Mouse (Mus musculus): ENCODE measurements around the gene Cmss1.
"Not testable (repeated sequence)": the region's sequence is repeated elsewhere in the genome, so short reads cannot be mapped to it uniquely, and the experiment has no call there.

Gene Cmss1

DNA sequence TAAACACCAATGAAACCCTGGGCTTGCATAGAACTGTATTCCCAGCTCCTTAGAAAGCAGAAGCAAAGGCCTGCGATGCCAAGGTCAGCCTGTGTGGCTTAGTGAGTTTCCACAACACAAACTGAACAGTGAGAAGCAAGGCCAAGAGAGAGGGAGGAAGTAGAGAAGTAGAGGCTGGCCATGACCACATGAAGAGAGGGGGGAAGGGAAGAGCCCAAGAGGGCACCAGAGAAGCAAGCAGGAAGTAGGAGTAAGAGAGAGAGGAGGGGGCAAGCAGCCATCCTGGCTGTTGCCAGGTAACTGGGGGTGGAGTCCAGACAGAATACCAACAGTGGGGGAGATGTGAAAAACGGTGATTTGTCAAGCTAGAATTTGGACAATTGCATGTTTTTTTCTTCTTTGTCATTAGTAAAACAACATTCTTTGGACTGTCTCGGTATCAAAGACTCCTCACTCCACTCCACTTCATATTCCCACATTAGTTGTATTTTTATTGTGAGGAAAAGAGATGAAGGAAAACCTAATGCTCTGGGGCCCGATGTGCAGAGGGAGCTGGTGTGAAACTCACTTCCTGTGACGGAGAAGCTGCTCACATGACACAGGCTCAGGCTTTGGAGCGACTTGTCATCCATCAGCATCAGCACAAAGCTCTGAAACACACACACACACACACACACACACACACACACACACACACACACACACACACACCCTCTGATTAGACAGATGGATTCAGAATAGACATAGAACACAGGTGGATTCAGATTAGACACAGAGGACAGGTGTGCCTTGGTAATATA is 183.5 kb downstream of the Cmss1 start:
- DNase-seq = no peak

GRCm38 (mm10) chr16:57421680-57422417 is 184.8 kb downstream of the Cmss1 start:
- no peak for DNase-seq

GRCm38 (mm10) chr16:57420773-57421556 is 185.7 kb downstream of the Cmss1 start:
- no peak for DNase-seq

DNA sequence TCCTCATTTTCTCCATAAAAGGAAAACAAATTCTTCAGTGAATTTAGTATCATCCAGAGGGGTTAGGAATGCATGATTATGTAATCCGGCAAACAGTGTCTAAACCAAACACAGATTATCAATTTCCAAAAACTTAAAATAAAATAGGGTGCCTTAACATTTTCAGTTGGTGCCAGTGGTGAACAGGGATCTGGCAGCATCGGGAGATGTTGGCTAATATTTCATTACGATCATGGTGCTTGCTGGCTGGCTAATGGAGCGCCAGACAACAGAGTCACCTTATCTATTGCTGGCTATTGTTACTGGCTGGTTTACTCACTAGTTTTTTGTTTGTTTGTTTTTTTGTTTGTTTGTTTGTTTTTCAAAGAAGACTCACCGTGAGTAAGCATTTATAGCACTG is 186.8 kb downstream of the Cmss1 start:
- DNase-seq = no peak

- no peak for DNase-seq
Observed at GRCm38 (mm10) chr16:57419332-57419731, 187.3 kb downstream of the Cmss1 start.

- no peak for DNase-seq
Observed at GRCm38 (mm10) chr16:57417955-57418354, 188.7 kb downstream of the Cmss1 start.

DNA sequence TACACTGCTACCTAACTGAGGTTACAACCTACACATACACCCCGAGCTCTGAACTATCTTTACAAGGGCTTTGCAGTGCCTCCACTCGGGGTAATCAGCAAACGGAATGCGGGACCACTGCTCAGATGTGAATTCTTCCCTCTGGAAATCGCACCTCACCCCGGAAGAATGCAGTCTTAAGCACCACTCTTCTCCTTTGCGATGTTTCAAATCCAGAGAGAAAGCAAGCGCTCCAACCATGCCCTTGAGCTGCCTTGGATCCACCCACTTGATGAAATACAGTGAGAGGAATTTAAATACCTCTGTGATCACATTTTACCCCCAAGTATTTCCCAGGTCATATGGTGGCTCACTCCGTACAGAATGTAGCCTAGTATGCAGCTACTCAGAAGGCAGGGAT is 189.6 kb downstream of the Cmss1 start:
- no peak for DNase-seq

- DNase-seq = peak; percentile 60 to 68
Observed at GRCm38 (mm10) chr16:57416049-57416448, 190.6 kb downstream of the Cmss1 start.

GRCm38 (mm10) chr16:57412766-57413165 is 193.9 kb downstream of the Cmss1 start:
- DNase-seq = no peak

- no peak for DNase-seq
Observed at GRCm38 (mm10) chr16:57403825-57404224, 202.8 kb downstream of the Cmss1 start.

DNA sequence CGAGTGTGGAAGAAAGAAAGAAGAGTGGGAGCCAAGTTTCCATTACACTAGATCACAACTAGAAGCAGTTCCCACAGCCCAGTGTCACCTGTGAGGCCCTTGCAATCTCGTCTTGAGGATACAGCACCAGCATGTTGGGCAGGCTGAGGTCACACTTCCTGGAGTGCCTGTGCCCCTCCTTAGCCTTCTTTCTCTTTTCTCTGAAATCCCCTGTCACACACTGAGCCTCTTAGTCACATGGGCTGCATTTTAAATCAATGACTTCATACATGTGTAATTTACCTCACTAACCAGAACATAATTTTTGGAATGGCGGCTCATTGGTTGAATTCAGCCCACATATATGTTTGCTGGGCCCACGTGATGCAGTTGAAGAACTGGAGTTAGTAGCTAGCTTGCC is 203.8 kb downstream of the Cmss1 start:
- no peak for DNase-seq

- no peak for DNase-seq
Observed at GRCm38 (mm10) chr16:57401702-57402101, 205.0 kb downstream of the Cmss1 start.

DNA sequence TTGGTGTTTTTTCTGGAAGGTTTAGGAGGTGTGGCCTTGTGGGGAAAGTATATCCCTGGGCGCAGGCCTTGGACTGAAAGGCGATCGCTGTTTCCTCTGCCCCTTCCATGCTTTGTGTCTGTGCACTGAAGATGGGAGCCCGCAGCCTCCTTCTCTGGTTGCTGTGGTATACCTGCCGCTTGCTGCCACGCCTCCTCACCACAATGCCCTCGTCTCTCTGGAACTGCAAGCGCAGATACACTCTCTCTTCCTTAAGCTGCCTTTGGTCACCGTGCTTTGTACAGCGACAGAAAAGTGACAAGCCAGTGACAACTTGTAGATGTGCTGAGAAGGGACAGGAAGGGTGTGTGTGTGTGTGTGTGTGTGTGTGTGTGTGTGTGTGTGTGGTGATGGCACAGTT is 207.1 kb downstream of the Cmss1 start:
- no peak for DNase-seq

DNA sequence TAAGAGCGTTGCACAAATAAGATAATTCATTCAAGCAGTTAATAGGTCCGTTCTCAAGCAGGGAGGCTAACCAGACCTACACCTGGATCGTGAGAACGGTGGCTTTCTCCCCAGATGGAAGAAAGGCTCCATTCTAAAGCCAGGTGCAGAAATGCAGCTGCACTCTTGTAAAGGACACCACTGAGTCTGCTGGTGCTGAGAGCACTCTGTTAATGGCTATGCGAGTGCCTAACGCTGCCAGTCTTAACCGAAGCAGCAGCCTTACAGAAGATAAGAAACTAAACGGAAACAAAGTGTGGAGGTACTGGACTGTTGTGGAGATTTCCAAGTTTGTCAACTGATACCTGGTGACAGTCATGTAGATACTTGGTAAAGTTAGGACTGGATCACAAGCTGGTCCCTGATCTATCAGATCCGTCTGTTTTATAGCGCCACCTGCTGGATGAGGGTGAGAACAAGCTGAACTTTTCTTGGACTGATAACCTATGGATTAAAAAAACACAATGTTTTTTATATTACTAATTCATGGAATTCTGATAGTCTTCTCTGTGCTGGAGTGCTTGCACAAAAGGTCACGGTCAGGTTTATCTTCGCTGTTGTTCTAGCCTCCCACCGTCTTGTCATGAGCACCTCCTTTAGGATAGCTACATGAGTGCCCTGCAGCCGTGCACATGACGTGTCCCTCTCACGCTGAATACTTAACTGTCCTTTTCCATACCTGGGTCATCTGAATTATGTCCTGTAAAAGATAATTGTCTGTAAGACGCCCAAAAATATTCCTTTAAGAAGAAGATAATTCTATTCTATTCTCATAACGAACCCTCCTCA is 208.1 kb downstream of the Cmss1 start:
- DNase-seq = peak; percentile 84 to 91

GRCm38 (mm10) chr16:57397845-57398244 is 208.8 kb downstream of the Cmss1 start:
- no peak for DNase-seq

DNA sequence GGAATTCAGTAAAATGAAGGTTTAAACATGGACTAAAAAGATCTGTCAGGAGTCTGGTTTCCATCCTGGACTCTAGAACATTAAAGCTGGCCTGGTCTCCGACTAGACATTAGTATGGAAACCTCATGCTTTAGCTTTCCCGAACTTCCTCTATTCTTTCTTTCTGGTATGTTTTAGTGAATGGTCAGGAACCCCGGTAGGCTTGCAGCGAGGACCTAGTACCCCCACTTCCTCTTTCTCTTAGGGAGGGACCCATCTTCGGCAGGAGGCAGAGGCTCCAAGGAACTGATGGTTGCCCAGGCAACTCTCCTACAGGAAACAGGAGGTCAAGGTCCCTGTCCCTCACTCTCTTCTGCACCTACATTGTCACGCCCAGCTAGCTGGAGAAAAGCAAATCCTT is 210.4 kb downstream of the Cmss1 start:
- no peak for DNase-seq

DNA sequence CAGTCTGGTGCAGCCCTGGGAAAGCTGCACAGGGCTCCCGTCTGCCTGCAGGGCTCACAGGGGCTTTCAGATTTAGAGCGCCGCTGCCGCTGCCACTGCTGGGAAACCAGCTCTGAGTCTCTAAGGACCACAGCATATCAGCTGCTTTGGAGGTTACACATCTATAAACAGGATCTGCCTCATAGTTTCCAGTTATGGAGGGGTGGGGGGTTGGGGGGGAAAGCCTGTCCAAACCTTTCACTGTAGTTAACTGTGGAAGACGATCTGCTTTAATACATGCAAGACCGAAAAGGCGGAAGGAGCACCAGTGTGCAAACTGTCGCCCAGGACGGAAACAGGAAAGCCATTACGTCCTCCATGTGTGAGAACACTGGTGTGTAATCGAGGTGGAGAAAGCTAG is 213.5 kb downstream of the Cmss1 start:
- DNase-seq = no peak

DNA sequence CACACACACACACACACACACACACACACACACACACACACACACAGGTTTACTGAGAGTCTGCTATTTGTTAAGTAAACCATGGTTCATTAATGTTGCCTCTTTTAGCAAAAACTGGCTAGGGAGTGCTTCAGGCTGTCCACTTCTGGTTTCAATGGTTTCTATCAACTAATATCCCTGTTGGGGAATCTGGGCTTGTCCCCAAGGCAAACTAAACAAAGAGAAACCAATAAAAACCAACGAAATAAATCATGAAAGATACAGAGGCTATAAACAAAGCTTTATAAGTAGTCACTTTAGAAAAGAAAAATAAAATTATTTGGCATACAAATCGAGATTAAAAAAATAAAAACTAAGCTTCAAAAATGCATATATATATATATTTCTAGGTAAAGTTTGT is 214.2 kb downstream of the Cmss1 start:
- no peak for DNase-seq

DNA sequence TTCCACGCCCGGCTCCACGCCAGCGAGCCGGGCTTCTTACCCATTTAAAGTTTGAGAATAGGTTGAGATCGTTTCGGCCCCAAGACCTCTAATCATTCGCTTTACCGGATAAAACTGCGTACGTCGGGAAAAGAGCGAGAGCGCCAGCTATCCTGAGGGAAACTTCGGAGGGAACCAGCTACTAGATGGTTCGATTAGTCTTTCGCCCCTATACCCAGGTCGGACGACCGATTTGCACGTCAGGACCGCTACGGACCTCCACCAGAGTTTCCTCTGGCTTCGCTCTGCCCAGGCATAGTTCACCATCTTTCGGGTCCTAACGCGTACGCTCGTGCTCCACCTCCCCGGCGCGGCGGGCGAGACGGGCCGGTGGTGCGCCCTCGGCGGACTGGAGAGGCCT is 215.5 kb downstream of the Cmss1 start:
- not testable (repeated sequence) for DNase-seq

DNA sequence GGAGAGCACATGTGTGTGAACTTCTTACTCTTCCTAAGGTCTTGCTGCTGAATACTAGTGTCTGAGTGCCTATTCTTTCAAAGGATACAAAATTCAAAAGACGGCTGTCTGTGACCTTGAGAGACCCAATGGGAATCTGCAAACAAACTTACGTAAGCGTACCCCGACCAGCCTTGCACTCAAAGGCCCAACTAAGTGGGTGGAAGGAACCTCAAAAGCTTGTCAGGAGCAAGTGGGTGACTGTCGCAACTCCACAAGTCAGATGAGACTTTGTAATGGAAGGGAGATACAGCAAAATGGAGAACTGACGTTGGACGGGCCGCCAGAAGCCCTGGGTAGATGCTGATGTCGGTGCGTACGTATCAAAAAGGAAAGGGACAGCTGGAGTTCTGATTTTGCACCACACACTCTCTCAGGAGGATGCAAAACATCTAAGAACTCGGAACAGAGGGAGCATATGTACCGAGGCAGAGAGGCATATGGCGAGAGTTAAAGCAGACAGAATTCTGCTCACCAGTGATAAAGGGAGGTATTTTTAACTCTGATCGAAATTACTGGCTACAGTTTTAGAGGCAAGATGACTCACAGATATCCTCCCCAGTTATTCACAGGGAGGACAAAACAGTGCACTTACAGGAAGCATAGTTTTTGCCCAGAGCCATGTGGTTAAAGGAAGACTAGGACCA is 217.0 kb downstream of the Cmss1 start:
- no peak for DNase-seq

GRCm38 (mm10) chr16:57384274-57384673 is 222.4 kb downstream of the Cmss1 start:
- no peak for DNase-seq

Data from cerebellum, postnatal 10 days (tissue).